Mouse (Mus musculus) bone marrow macrophage, adult 2 months (primary cell): ENCODE data around the gene Cd302. TPM values are rescaled to one million over a fixed set of nuclear protein-coding genes. Genes with fewer than 3 reads are reported as not detected.

Experiments used
- H3K27ac ChIP-seq: 2 replicates; pipeline ENCODE4 v1.5.1; 2012; ENCODE audit warnings: low read depth, low read length; ENCODE audit not compliant: insufficient read depth
- H3K4me1 ChIP-seq: 2 replicates; pipeline ENCODE4 v1.6.1; 2012; ENCODE audit warnings: low read length; ENCODE audit not compliant: control insufficient read depth, insufficient read depth
- H3K4me3 ChIP-seq: 2 replicates; pipeline ENCODE4 v1.5.1; 2012; ENCODE audit warnings: mild to moderate bottlenecking, low read length, moderate library complexity; ENCODE audit not compliant: insufficient read depth
- CTCF ChIP-seq: IDR thresholded peaks from 2 replicates; pipeline ENCODE4 v1.5.1; 2012; ENCODE audit warnings: low read depth, mild to moderate bottlenecking, low read length, moderate library complexity
- POLR2A ChIP-seq: IDR thresholded peaks from 2 replicates; pipeline ENCODE4 v1.6.1; 2012; ENCODE audit warnings: mild to moderate bottlenecking, low read depth, low read length, borderline replicate concordance
- polyA plus RNA-seq: library from polyadenylated mRNA; stranded (reverse); fragments of >200 nt; gene quantifications from 2 replicates; pipeline ENCODE4 v1.2.4, GENCODE M21; 2012; ENCODE audit not compliant: missing spikeins, insufficient read depth, insufficient read length

Gene Cd302
- polyA plus RNA-seq, 1 experiment, result 135 TPM

DNA sequence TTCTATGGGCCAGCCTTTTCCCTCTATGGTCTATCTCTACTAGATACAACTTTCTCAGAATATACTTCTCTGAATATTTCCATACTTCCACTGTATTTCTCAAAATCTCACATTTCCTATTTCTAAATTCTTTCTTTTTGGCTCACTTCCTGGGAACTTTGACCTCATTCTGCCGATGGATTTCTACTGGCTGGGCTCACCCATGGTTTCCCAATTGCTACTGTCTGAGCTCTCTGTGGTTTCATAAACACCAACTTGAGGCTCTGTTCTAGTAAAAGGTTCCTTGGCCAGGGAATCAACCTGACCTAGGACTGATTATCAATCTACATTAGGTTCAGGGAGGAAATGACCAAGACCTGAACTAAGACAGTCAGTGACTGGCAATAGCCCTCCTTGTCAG lies 5.2 kb upstream of the Cd302 start:
- peaks cover 35% of the 10 kb centered on the region for H3K4me1 ChIP-seq
- TF ChIP-seq CTCF, result no peak
- no peak for TF ChIP-seq POLR2A
- H3K27ac ChIP-seq, result peak overlapping the region; percentile 46
- no peak overlapping the region for H3K4me3 ChIP-seq

DNA sequence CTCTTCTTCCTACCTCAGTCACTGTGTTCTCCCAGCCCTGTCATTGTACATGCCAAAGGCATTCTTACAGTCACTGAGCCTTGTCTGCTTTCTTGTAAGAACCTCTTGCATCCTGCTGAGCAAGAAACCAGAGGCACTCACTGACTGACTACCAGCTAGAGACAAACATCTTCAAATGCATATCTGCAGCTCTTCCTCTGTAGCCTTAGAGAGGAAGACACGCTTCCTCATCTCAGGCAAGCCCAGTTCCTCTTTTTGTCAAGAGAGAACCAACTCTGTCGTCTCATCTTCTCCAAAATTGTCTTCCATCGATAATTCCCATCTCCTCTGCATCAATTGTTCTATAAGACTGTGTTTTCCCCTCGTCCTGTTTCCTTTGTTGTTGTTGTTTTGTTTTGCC lies 4.3 kb upstream of the Cd302 start:
- Histone ChIP-seq H3K4me3 (no peak overlapping the region), H3K27ac (peak overlapping the region; percentile 72), H3K4me1 (peaks cover 35% of the 10 kb centered on the region)
- TF ChIP-seq POLR2A, result no peak
- no peak for TF ChIP-seq CTCF

DNA sequence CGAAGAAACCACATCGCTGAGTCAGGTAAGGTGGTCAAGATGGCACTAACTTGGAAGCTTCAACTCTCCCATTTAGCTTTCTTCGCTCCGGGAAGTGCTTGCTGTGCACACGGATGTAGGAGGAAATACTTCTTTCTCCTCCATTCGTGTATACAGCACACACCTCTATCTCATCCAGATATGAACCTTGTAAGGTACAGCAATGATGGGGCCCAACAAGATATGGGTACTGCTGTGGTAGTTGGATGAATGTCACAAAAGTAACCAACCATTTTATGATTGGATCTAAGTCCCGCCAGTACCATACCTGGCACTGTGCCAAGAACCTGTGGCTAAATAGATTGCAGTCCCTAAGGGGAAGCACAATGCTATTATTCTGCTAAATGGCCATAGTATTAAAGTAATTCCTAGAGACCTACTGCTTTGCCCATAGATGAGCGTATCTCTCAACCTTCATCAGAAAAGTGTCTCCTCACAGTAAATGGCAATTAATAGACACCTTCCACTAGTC lies 874 bp upstream of the Cd302 start:
- H3K4me3 ChIP-seq, result 0 out of 2 replicates have a peak overlapping the region, but pooled peaks have one; percentile 71
- TF ChIP-seq POLR2A (no peak), CTCF (no peak)
- H3K27ac ChIP-seq, result peak overlapping the region; percentile 87
- H3K4me1 ChIP-seq, result peaks cover 48% of the 10 kb centered on the region

DNA sequence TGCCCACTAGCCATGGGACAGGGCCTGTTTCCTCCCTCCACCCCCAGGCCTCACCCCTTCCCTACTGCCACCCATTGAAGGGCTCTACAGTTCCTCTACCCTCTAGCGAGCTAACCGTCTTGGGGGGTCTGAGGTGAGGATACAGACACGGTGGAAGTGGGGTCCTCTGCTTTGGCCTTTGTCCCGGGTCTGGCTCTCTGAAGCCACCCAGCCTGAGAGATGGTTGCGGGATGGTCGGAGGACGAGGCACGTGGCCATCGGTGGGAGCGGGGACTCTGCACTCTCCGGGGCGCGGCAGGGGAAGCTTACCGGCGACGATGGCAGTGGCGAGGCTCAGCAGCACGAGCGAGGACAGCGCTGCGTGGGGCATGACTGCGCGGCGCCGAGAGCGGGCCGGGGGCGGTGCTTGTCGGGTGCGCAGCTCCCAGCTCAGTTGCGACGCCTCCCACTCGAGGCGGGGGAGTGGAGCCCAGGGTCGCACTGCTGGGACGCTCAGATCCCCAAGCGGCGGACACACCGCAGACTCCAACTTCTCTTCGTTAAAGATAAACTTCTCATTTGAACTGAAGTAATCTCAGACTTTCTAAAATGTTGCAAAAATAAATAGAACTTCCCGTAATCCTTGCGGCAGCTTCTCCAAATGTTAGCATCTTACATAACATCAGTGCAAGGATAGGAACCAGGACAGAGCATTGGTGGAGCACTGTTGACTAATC lies 379 bp downstream of the Cd302 start:
- no peak for TF ChIP-seq POLR2A
- TF ChIP-seq CTCF, result no peak
- peak overlapping the region; percentile 87 for H3K27ac ChIP-seq

DNA sequence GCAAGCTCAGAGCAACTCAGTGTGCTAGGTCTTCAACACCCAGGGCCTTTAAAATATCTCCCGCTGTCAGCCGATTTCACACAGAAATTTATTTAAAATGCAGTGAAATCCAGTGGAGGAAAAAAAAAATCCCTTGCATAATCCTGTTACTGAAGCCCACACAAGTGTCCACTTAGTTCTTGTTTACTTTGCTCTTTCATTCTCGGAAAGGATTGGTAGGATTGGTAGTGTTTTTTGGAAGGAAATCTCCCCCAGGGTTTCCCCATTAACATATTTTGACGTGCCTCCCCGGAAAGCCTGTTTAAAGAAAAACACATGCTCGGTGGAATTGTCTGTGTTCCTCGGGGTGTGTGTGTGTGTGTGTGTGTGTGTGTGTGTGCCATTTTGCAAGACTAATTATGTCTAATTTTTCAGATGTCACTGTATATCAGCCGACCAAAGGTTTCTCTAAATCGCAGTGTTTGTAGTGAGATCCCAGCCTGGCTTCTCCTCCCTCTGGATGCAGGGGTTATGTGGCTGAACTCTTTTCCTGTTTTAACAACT lies 1.0 kb downstream of the Cd302 start:
- TF ChIP-seq POLR2A (no peak), CTCF (no peak)
- H3K4me1 ChIP-seq, result peaks cover 34% of the 10 kb centered on the region
- peak overlapping the region; percentile 71 for H3K4me3 ChIP-seq
- peak overlapping the region; percentile 87 for H3K27ac ChIP-seq

More for the DNA sequence above, 379 bp downstream of the Cd302 start:
- Histone ChIP-seq H3K4me1 (peaks cover 37% of the 10 kb centered on the region), H3K4me3 (peak overlapping the region; percentile 71)

DNA sequence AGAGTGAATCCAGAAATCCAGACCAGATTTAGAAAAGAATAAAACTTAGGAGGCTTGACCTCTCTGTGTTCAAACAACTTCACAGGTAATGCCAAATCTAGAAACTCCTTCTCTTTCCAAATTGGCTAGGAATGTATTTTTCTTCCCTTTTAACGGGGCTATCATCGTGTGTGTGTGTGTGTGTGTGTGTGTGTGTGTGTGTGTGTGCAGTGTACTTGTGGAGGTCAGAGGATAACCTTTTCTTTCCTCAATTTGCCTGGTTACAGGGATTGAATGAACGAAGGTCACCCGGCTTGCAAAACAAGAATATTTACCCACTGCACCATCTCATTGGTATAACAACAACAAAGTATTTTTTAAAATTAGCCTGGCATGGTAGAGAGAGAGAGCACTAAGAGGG lies 1.7 kb downstream of the Cd302 start:
- peak overlapping the region; percentile 87 for H3K27ac ChIP-seq
- peak overlapping the region; percentile 71 for H3K4me3 ChIP-seq

DNA sequence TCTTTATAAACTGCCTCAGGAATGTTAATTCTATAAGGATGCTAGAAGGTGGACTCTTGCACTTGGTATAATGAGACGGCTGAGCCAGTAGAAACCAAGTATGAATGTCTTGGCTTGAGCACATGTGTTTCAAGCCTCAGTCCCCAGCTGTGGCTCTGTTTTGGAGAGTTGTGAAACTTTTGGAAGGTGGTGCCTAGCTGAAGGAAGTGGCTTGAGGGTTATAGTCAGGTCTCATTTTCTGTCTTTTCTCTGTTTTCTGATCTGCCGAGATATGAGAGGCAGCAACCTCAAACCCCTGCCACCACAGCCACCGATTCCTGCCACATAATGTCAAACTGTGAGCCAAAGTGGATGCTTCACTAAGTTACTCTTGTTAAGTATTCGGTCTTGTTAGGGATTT lies 5.7 kb downstream of the Cd302 start:
- no peak for TF ChIP-seq CTCF
- TF ChIP-seq POLR2A, result no peak
- H3K27ac ChIP-seq, result no peak overlapping the region
- no peak overlapping the region for H3K4me3 ChIP-seq
- H3K4me1 ChIP-seq, result peaks cover 15% of the 10 kb centered on the region

More for the DNA sequence above, 1.7 kb downstream of the Cd302 start:
- TF ChIP-seq POLR2A (no peak), CTCF (no peak)
- H3K4me1 ChIP-seq, result peaks cover 29% of the 10 kb centered on the region

DNA sequence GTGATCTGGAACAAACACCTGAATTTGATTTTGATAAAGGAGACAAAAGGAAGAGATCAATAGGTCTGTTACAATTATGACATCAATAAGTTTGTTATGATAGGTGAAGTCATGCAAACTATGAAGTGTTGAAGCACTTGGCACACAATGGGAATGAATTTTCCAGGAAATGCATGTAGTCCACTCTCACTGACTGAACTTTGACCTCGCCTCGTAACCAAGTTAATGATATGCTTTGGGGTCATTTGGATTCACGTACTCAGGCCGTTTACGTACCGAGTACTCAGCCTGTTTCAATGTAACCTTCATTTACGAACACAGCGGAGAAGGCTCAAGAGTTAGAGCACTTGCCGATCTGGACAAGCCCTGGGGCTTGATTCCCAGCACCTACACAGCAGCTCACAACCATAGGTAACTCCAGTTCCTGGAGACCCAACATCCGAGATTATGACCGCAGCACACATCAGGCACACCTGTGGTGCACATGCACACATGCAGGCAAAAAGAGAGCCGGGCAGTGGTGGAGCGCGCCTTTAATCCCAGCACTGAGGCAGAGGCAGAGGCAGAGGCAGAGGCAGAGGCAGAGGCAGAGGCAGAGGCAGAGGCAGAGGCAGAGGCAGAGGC lies 14.3 kb downstream of the Cd302 start:
- H3K4me1 ChIP-seq, result peaks cover 4% of the 10 kb centered on the region; the same call in 1 of the 2 replicates
- TF ChIP-seq POLR2A, result no peak
- TF ChIP-seq CTCF, result no peak
- no peak overlapping the region for H3K27ac ChIP-seq

DNA sequence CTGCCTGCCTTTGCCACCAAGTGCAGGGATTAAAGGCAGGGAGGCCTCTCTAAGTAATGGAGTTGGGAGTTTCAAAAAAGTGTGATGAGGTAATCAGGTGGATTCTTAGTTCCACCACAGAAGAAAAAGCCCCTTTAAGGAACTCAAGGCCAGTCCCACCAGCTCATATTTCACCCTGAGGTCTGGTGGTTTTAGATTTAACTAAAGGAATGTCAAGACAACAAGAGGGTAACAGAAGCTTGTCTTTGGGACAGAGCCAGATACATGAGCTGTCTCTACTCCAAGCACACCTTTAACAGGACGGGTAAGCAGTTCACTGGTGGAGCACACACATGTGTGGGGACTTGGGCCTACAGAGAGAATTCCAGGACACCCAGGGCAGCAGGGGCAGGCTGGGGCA lies 16.7 kb downstream of the Cd302 start:
- H3K27ac ChIP-seq, result no peak overlapping the region
- peaks cover 4% of the 10 kb centered on the region; the same call in 1 of the 2 replicates for H3K4me1 ChIP-seq
- H3K4me3 ChIP-seq, result no peak overlapping the region
- TF ChIP-seq POLR2A (no peak), CTCF (no peak)

More for the DNA sequence above, 14.3 kb downstream of the Cd302 start:
- H3K4me3 ChIP-seq, result no peak overlapping the region

DNA sequence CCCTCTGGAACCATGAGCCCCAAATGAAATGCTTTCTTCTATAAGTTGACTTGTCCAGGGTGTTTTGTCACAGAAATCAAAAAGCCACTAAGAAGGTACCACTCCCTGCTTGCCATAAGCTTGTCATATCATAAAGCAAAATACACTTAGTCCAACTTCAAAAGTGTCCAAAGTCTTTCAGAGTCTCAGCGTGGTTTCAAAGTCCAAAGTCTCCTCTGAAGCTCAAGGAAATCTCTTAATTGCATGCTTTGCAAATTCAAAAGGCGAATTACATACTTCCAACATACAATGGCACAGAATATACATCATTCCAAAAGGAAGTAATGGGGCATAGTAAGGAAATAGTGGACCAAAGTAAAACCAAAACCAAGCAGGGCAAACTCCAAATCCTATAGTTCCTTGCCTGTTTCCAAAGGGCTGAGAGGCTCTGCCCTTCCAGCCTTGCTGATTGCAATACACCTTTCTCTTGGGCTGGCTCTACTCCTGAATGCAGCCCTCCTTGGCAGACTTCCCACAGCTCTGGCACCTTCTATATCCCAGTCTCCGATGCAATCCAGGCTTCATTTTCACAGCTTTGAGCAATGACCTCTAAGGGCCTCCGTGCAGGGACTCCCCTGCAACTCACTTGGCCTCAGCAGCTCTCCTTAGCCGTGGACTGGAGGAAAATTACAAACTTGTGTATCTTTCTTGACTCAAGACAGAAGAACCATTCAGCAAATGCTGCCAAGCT lies 23.5 kb downstream of the Cd302 start:
- H3K4me3 ChIP-seq, result no peak overlapping the region

More for the DNA sequence above, 23.5 kb downstream of the Cd302 start:
- Histone ChIP-seq H3K4me1 (no peaks in the 10 kb centered on the region), H3K27ac (no peak overlapping the region)
- TF ChIP-seq CTCF, result no peak
- TF ChIP-seq POLR2A, result no peak
